Mouse (Mus musculus) spleen, embryonic (tissue): ENCODE data around the gene Mvb12b.

Experiments used
- CTCF ChIA-PET: fragments of 350-600 bp; sonication (Branson Sonifier 250); formaldehyde crosslinking; loops from one replicate; lab custom pipeline; 2022; lab: Charles Lee

The Mvb12b gene

DNA sequence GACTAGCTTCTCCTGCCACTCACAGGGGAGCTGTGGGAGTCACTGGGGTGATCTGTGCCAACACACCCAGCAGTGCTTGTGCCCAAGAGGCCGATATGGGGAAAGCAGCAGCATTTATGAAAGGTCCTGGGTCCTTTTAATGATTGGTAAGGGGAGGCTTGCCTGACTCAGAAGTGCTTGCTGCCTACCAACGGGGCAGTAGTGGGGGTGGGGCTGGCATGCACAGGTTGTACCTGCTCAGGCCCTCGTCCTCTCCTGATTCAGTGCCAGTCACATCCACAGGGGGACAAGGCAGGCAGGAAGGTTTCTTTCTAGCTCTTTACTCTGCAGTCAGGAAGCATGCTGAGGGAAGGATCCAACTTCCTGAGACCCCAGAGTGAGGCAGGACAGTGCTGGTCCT lies 150.6 kb downstream of the Mvb12b start:
- CTCF ChIA-PET, result interaction anchor here (0.6 kb wide), 1 partner anchor 320 kb away, joined by 3 read pairs; no protein-coding TSS in a partner anchor

DNA sequence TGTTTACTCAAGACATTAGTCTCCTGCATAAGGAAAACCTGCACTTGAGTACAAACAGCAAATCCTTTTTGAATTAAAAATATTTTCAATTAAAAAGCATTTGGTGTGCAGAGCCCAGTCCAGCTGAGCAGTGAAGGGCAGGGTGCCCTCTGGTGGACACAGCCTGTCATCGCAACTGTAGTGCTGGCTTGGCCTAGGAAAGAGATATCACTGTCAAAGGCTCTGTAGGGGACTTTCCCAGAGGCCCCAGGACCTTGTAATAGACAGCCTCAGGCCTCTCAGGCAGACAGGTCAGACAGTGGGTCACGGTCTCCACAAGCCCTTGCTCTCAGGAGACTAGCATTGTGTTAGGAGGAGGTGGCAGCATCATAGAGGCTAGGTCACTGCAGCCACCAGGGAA lies 151.0 kb downstream of the Mvb12b start:
- CTCF ChIA-PET, result no interaction called here

DNA sequence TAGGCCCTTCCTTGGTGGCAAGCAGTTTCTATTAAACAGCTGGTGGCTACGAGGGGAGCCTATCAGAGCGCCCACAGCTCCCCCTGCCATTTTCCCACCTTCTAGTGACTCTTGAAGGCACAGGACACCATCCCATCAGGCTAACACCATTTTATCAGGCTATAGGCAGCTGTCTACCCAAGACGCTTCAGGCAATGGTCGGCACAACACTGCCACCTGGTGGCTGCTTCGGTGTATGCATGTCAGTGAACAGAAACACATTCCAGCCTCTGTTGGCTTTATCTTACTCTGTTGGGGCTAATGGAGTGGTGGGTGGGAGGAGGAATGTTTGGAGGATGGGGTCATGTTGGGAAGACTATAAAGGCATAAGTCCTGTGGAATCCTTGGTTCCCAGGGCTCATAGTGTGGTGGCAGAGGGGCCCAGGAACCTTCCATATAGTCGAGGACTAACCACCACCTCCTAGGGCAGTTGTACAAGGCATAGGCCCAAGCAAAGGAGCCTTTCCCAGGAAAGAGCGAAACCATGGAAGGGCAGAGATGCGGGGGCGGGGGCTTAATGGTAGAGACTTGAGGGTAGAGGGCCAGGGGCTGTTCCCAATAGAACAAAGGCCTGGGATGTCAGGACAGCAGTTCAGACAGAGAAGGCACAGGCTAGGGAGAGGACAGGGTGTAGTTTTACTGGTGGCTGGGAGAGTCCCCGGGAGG lies 152.8 kb downstream of the Mvb12b start:
- CTCF ChIA-PET, result interaction anchor here (0.5 to 0.6 kb wide), 2 partner anchors 30 to 81 kb away, joined by 3 read pairs; no protein-coding TSS in a partner anchor

DNA sequence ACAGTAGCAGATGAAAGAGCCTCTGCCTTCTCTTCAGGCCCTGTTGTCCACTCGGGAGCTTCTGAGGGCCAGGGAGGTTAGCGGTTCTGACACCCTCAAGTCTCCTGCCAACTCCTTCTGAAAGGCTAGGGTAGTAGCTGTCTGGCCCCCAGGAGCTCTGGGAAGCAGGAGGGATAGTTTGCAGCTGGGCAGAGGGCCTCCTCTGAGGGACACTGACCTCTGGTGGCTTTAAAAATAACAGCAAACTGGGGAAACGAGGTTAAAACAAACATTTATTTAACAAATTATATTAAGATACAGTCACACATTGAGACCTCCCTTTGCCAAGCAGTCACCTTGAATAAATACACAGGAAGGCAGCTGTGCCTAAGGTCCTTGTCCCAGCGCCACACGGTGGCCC lies 158.0 kb downstream of the Mvb12b start:
- CTCF ChIA-PET, result no interaction called here

DNA sequence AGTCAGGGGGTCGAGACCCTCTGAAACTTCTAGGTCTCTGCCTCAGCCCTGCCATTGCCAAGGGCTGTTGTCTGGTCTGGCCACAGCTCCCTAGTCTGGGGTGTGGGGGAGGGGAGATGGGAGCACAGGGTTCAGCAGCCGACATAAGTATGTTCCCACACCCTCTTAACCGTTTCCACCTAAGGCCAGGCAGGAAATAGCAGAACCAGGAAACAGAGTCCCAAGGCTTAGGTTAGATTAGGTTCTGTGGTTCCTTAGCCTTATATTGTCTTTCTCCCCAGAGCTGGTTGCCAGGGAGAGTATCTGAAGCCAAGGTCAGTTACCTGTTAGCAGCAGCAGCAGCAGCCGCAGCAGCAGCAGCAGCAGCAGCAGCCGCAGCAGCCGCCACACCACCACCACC lies 160.5 kb downstream of the Mvb12b start:
- CTCF ChIA-PET, result no interaction called here

DNA sequence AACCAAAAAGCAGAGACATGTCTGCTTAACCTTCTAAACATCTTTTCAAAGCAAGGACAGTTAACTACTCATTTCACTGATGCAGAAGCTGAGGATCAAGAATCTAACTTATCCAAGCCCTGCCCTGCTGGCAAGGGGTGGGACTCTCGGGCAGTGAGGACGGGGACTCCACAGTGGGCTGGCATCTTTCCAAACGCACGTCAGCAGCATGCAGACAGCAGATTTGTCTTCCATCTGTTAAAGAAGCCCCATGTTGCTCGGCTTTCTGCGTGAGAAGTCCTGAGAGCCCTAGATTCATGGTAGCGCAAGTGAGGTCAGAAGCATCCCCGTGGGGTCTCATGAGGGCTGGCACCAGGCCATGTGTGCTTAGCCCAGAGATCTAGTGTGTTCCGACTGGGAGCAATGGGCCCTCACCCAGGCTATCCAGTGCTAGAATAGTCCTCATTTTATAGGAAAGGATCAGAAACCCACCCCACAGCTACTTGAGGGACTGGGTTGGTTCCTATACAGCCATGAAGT lies 167.3 kb downstream of the Mvb12b start:
- CTCF ChIA-PET, result no interaction called here

DNA sequence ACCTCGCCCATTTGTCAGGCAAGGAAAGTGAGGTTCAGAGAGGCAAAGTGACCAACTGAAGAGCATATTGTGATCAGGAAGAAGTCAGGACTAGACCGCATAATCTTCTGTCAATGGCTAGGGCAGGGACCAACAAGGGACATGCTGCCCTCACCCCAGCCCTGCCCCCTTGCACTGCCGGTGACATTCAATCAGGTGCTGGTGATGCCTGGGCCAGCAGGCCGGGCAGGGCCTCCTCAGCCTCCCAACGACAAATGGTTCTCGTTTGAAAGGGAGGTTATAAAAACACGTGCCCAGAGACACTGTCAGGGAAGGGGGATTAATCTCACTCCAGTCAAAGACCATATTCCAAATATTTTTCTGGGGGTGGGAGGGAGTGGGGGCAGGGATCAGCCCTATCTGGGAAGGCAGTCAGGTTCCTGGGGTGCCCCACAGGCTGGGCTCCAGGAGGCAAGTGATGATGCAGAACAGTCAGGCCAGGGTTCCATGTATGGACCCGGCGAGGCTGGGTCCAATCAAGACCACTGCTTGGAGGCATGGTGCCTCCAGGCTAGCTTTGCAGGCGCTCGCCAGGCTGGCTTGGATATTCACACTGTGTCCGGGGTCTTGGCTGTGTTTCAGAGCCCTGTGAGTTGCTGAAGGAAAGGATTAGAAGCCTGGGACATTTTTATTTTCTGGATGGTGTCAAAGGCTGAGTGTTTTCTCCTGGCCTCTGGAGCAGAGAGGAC lies 168.2 kb downstream of the Mvb12b start:
- CTCF ChIA-PET, result no interaction called here

DNA sequence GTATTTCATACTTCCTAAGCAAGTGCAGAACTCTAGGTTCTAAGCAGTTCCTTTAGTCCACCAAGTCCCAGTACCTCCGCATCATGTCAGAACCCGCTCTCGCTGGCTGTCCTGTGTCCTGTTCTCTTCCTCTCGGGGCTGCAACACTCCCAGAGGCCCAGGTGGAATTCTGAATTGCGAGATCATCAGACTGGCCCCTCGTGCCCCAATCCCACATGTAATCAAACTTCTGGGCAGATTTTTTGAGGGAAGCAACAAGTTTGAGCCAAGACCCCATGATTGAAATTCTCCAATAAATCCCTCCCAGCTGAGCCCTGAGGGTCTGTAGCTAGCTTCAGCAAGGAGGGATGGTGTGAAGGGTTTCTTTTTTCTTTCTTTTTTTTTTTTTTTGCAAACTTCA lies 169.2 kb downstream of the Mvb12b start:
- CTCF ChIA-PET, result interaction anchor here (0.5 kb wide), 1 partner anchor 381 kb away, joined by 4 read pairs; no protein-coding TSS in a partner anchor

DNA sequence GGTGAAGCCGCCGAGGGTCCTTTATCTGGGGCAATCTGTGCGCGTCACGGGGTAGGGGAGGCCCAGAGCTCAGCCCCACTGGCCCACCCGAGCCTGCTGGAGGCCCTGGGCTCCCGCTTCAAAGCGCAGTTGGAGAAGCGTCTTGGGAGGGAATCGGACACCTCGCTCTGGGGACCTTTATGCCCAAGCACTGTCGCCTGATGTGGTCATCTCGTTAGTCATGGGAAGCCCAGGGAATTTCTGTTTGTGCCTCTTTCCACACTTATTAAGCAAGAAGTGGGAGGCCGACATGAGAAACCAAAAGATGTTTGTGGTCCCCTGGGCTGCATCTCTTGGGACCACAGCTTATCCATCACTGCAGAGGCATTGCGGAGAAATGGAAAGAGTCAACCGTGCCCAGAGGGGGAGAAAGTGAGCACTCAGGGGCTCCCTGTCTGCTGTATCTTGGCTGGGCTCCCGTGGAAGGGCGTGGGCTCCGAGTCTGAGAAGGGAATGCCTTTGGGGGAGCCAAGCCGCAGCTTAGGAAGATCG lies 169.9 kb downstream of the Mvb12b start:
- CTCF ChIA-PET, result no interaction called here

DNA sequence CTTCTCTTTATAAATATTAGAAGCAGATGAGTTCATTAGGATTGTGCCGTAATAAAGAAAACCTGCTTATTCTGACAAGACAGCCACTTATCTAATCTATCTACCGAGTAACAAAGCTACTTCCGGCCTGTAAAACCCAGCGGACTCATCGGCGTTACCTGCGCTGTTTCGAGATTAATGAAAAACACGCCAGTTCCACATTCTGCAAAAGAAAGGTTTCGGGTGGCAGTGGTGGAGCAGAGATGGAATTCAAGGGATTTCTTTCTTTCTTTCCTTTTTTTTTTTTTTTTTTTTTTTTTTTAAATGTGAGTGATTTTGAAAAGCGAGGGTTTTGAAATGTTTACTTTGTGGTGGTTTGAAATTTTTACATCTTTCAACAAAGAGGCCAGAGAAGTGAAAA lies 170.4 kb downstream of the Mvb12b start:
- CTCF ChIA-PET, result interaction anchor here (0.7 kb wide), 1 partner anchor 14 kb away, joined by 22 read pairs; no protein-coding TSS in a partner anchor

DNA sequence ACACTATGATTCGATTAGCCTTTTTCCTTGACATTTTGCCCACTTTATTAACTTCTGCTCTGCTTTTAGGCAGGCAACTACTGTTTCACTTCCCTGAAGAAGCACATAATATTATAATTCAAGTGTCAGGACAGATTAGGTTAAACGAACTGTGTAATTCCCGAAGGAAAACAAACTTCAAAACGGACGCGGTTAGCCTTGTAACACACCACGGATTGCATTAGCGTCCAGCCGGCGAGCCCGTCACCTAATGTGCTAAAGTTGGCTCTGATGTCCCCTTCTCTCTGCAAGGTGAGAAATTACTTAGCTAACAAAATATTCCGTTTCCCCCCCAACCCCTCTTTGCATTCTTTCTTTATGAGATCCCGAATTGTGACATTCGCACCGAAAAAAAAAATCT lies 170.9 kb downstream of the Mvb12b start:
- CTCF ChIA-PET, result interaction anchor here (0.7 kb wide), 1 partner anchor 15 kb away, joined by 22 read pairs; no protein-coding TSS in a partner anchor

DNA sequence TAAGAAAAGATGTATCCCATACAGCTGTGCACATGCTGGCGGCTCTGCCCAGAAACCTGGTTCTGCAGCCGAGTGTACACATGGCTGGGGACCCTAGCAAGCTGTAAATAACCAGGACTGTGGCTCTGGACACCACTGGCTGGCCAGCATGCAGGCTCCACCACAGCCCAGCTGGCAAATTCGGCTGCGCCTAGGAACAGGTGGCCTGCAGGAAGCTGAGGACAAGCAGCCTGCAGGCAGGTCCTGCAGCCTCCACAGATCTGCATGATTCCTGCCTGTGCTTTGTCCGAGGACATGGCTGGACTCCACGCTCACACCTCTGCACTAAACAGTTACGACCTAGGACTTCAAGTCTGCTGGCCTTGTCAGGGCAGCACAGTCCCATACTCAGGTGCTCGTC lies 172.8 kb downstream of the Mvb12b start:
- CTCF ChIA-PET, result no interaction called here

DNA sequence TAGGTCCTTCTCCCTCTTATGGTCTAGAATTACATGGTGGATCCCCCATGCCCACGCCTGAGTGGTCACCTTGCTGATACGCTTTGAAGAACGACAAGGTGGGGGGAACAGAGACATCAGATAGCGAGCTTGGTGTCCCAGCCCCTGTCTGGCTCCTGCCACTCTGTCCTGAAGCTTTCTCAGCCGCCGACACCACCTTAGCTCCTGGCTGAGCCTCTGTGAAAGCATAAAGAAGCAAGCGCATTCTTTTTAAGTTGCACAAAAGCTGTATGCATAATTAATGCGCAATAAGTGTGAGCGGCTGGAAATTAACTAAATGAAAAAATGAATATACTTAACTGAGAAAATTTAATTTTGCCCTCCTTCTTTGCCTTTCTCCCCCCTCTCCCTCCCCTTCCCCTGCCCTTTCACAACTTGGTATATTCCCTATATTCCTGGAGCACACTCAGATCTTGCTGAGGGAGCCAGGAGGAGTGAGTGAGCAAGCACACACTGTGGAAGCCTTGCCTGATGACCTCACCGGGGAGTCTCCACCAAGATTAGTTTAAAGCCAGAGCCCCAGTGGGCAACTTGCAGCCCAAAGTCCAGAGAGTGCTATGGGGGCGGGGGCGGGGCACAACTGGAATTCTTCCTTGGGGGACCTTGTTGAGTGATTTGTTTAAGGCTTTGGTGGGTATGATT lies 174.0 kb downstream of the Mvb12b start:
- CTCF ChIA-PET, result no interaction called here

DNA sequence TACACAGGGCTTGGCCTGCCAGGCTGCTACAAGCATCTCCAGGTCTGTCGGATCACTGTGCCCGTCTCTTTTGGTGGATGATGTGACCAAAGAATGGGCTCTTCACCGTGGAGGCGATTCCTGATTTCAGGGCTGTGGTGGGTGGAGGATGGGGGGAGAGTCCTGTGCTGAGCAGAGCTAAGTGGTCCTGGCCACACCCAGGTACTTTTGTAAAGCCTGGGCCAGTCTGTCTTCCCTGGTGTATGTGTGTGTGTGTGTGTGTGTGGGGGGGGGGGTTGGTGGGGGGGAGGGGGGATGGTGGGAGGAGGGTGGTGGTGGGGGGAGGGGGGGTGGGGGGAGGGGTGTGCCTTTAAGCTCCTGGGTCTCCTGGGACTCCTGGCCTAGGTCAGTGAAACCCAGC lies 174.9 kb downstream of the Mvb12b start:
- CTCF ChIA-PET, result interaction anchor here (0.6 kb wide), 1 partner anchor 242 kb away, joined by 3 read pairs; no protein-coding TSS in a partner anchor

DNA sequence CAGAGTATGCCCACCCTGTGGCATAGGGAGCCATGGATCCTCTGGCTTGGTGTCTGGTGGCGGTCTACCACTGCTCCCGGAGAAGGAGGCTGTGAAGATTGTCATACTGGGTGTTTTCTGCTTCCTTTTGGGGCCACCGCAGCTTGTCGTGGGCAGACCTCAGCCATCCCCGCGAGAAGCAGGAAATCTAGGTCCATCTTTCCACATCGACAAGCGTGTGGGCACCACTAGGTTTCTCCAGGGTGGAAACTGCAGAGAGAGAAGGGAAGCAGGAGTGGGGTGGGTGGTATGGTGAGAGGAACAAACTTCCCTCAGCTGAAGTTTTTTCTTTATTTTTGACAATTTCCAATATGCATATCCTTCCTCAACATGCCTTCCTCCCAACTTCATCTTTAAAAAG lies 178.9 kb downstream of the Mvb12b start:
- CTCF ChIA-PET, result no interaction called here

DNA sequence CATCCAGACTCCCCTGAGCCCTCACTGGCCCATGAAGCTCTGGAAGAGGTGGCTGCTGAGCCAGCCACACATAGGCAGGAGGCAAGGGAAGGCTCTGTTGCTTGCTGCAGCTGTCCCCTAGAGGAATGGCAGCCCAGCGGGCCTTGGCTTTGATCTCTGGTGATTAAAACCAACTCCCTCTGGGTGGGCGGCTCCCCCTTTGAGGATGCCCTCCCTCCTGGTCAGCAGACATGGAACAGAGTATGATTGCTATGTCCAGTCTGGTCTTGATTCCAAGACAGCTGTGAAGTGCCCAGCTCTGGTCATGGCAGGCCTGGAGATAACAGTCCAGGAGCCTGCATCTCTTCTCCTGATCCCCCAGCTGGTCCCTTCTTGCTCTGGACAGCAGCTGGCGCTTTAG lies 179.7 kb downstream of the Mvb12b start:
- CTCF ChIA-PET, result no interaction called here

DNA sequence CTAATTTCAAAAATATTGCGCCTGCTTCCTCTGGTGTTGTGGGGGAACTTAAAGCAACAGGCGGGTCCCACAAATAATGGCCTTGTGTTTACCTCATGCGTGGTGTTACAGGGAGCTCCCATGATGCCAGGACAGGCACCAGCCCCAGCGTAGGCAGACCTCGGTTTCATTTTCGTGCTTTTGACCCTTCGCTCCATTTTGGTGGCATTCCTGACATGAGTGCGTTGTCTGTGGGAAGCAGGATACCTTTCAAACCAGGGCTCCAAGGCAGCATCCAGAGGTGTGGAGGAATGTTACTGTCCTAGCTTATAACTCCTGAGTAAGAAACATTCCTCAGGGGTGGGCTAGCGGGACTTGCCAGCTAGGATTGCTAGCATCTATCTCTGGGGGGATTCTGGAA lies 181.3 kb downstream of the Mvb12b start:
- CTCF ChIA-PET, result no interaction called here

DNA sequence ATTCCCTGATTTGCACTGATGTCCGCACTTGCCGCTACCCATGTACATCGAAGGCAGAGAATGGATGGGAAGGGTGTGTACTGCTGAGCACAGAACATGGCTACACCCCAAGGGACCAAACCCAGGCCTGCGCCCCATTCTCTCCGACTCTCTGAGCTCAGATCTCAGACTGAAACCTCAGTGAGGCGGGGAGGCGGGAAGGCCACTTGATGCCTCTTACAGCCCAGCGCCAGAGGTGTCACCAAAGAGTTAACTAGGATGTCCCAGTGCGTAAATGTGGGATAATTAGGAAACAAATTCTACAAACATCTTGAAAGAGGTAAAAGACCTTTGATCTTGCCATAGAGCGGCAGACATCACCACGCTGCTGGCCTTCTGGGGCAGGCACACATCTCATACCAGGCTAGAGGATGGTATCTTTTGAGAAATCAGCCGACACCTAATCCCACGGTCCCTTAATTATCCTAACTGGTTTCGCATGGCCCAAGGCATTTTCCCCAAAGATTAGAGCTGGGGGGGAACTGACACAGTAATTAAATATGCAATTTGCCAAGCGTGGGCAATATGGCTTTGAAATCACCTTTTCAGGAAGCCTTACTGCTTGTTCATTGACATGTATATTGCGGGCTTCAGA lies 181.9 kb downstream of the Mvb12b start:
- CTCF ChIA-PET, result no interaction called here

DNA sequence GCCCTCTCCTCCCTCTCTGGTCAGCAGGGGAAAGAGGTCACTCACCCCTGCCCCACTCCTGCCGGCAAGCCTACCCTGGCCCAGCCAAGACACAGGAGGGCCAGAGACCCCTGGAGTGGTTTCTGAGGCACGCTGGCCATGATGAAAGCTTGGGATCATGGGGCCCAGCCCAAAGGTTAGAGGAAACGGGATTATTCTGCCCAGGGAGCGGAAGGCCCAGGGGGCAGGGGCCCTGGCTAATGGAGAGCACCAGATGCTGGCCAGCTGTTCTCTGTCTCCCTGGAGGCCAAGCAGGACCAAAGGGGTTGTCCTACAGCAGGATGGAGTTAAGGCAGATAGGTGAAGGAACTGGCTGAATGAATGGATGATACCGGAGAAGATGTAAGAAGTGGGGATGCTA lies 184.5 kb downstream of the Mvb12b start:
- CTCF ChIA-PET, result no interaction called here

DNA sequence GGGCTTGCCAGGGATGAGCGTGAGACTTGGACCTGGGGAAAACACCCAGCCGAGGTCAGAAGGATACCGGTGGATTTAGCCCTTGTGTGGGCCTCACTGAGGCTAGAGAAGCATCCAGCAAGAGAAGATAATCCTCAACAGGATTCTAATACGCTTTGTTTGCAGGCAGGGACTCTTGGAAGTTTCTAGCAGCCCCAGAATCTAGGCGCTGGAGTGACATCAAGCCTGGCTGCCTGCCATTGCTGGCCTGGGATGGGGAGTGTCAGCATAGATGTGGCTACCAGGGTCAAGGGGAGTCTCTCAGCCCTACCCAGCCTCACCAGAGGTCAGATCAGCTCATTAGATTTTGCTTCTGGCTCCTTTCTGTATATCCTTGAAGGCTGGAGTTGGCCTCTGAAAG lies 185.0 kb downstream of the Mvb12b start:
- CTCF ChIA-PET, result no interaction called here

DNA sequence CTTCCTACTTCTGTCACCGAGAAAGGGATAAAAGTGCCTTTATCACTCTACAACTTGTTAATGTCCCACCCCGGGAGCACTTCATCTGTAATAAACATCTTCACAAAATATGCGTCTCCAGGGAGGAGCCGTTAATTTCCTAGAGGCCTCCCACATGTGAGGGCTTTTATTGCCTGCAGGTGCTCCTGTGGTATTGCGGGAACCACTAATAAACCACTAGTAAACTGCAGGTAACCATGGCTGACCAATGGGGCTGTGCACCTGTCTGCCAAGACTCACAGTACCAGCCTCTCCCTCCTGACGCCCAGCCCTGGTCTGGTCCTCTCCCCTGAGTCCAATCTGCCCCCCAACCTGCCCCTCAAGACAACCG lies 186.3 kb downstream of the Mvb12b start:
- CTCF ChIA-PET, result no interaction called here
